ENCODE assay signal across 22 mouse cellular contexts in genomic region chr12:29854151-29854585, GRCm38 (mm10).
DNase-seq lines count a peak whose midpoint lies in the region; ATAC-seq and TF ChIP-seq lines count a peak whose summit lies in the region.
"Had no signal": no experiment of that assay in that cellular context is flagged by ENCODE, and none has a peak within 500 bp of the region (broad histone marks: within the 10 kb centered on the region; RNA-seq: fewer than 3 reads in every experiment).

No protein-coding gene starts in this region.

- H3K9ac ChIP-seq in forebrain, embryonic 12.5 days: no peak overlapping the region
- no peak overlapping the region for H3K9ac ChIP-seq in forebrain, embryonic 11.5 days (ENCODE audit: low read length)
- no peak overlapping the region for H3K9ac ChIP-seq in hindbrain, postnatal 0 days (replicated peaks; ENCODE audit: low read length)
- H3K9ac ChIP-seq in hindbrain, embryonic 12.5 days: no peak overlapping the region
- no peak overlapping the region for H3K9ac ChIP-seq in neural tube, embryonic 15.5 days (replicated peaks)
- H3K9ac ChIP-seq: liver, postnatal 0 days had no signal

- H3K27ac ChIP-seq in forebrain, embryonic 12.5 days: 0 out of 2 replicates have a peak overlapping the region, but pooled peaks have one; percentile 36
- H3K27ac ChIP-seq in forebrain, embryonic 11.5 days (ENCODE audit: low read depth, low read length): no peak overlapping the region
- no peak overlapping the region for H3K27ac ChIP-seq in hindbrain, postnatal 0 days
- H3K27ac ChIP-seq in hindbrain, embryonic 12.5 days: no peak overlapping the region
- H3K27ac ChIP-seq in neural tube, embryonic 15.5 days (replicated peaks): peak overlapping the region; percentile 41; the same call in 1 of the 2 replicates
- H3K27ac ChIP-seq: limb, embryonic 10.5 days; midbrain, embryonic 10.5 days had no signal

- peaks cover 7% of the 10 kb centered on the region; the same call in 1 of the 2 replicates for H3K27me3 ChIP-seq in forebrain, embryonic 12.5 days
- no peaks in the 10 kb centered on the region for H3K27me3 ChIP-seq in forebrain, embryonic 11.5 days (ENCODE audit: control insufficient read depth, insufficient read depth, low read length)
- no peaks in the 10 kb centered on the region for H3K27me3 ChIP-seq in hindbrain, postnatal 0 days (ENCODE audit: insufficient read depth, low read length)
- H3K27me3 ChIP-seq in hindbrain, embryonic 12.5 days: no peaks in the 10 kb centered on the region
- no peaks in the 10 kb centered on the region for H3K27me3 ChIP-seq in neural tube, embryonic 15.5 days (replicated peaks)

- TF ChIP-seq CTCF in hindbrain, postnatal 0 days (IDR thresholded peaks at IDR 0.05; ENCODE audit: low read depth): no peak

- H3K4me1 ChIP-seq in forebrain, embryonic 12.5 days: no peaks in the 10 kb centered on the region
- H3K4me1 ChIP-seq in forebrain, embryonic 11.5 days (replicated peaks; ENCODE audit: control insufficient read depth, insufficient read depth, low read length): no peaks in the 10 kb centered on the region
- no peaks in the 10 kb centered on the region for H3K4me1 ChIP-seq in hindbrain, postnatal 0 days (ENCODE audit: insufficient read depth, low read length)
- no peaks in the 10 kb centered on the region for H3K4me1 ChIP-seq in hindbrain, embryonic 12.5 days
- H3K4me1 ChIP-seq in neural tube, embryonic 15.5 days: peaks cover 5% of the 10 kb centered on the region; the same call in 1 of the 2 replicates
- H3K4me1 ChIP-seq: limb, embryonic 10.5 days; midbrain, embryonic 10.5 days had no signal

- 71% methylated on average over 9 of the region's 9 CpGs for WGBS in forebrain, embryonic 12.5 days
- 89% methylated on average over 9 of the region's 9 CpGs for WGBS in forebrain, embryonic 11.5 days
- 55% methylated on average over 9 of the region's 9 CpGs for WGBS in hindbrain, postnatal 0 days
- WGBS in hindbrain, embryonic 12.5 days: 85% methylated on average over 9 of the region's 9 CpGs
- 68% methylated on average over 9 of the region's 9 CpGs for WGBS in neural tube, embryonic 15.5 days

- DNase-seq in forebrain, embryonic 11.5 days (ENCODE audit: low spot score): no peak
- peak; percentile 55 for DNase-seq in hindbrain, postnatal 0 days (ENCODE audit: low spot score)
- DNase-seq in neural tube, embryonic 10.5 days (ENCODE audit: extremely low spot score, low spot score): no peak
- DNase-seq in gonadal fat pad, adult 2 months (ENCODE audit: low read depth): peak; percentile 8
- DNase-seq: adrenal gland, postnatal 14 days; cerebellum, adult 11-12 months; cerebellum, postnatal 36 days; gastrocnemius, postnatal 14 days; kidney, adult 2 months; kidney, postnatal 10 days; liver, postnatal 0 days; right cerebral cortex, postnatal 14 days; spleen, adult 18-20 months had no signal

- no peak for ATAC-seq in forebrain, embryonic 12.5 days (ENCODE audit: low FRiP score)
- no peak for ATAC-seq in forebrain, embryonic 11.5 days (replicated peaks; ENCODE audit: low FRiP score)
- peak; percentile 21; the same call in 1 of the 2 replicates for ATAC-seq in hindbrain, postnatal 0 days
- ATAC-seq in hindbrain, embryonic 12.5 days (ENCODE audit: low FRiP score): no peak
- ATAC-seq in neural tube, embryonic 15.5 days (ENCODE audit: low FRiP score): no peak
- no peak for ATAC-seq in megakaryocyte progenitor cell, adult 5-6 weeks (replicated peaks; ENCODE audit: poor library complexity)
- ATAC-seq: inflammation-experienced regulatory T-cells, adult 6 months; liver, postnatal 0 days had no signal

- H3K36me3 ChIP-seq in forebrain, embryonic 12.5 days (replicated peaks): no peaks in the 10 kb centered on the region; the same call in 1 of the 2 replicates
- H3K36me3 ChIP-seq in forebrain, embryonic 11.5 days (ENCODE audit: control insufficient read depth, insufficient read depth, low read length): no peaks in the 10 kb centered on the region
- peaks cover 9% of the 10 kb centered on the region; the same call in 1 of the 2 replicates for H3K36me3 ChIP-seq in hindbrain, postnatal 0 days (ENCODE audit: insufficient read depth, low read length)
- 0 out of 2 replicates have a peak, but pooled peaks cover 10% of the 10 kb centered on the region for H3K36me3 ChIP-seq in hindbrain, embryonic 12.5 days
- H3K36me3 ChIP-seq in neural tube, embryonic 15.5 days: peaks cover 64% of the 10 kb centered on the region
- H3K36me3 ChIP-seq: G1E; limb, embryonic 10.5 days; midbrain, embryonic 10.5 days had no signal

- no peak overlapping the region for H3K4me3 ChIP-seq in forebrain, embryonic 12.5 days (replicated peaks)
- H3K4me3 ChIP-seq in forebrain, embryonic 11.5 days (ENCODE audit: low read depth, low read length): no peak overlapping the region
- no peak overlapping the region for H3K4me3 ChIP-seq in hindbrain, postnatal 0 days (ENCODE audit: low read length)
- H3K4me3 ChIP-seq in hindbrain, embryonic 12.5 days: no peak overlapping the region
- H3K4me3 ChIP-seq in neural tube, embryonic 15.5 days (replicated peaks): no peak overlapping the region
- H3K4me3 ChIP-seq: limb, embryonic 10.5 days; midbrain, embryonic 10.5 days had no signal

- no peak overlapping the region for H3K4me2 ChIP-seq in forebrain, embryonic 12.5 days
- H3K4me2 ChIP-seq in forebrain, embryonic 11.5 days (ENCODE audit: low read depth, low read length, severe bottlenecking): no peak overlapping the region
- H3K4me2 ChIP-seq in hindbrain, postnatal 0 days (ENCODE audit: low read depth, low read length): no peak overlapping the region
- no peak overlapping the region for H3K4me2 ChIP-seq in hindbrain, embryonic 12.5 days (replicated peaks)
- H3K4me2 ChIP-seq in neural tube, embryonic 15.5 days: no peak overlapping the region
- H3K4me2 ChIP-seq: heart, embryonic 11.5 days had no signal

- no peaks in the 10 kb centered on the region for H3K9me3 ChIP-seq in forebrain, embryonic 12.5 days
- no peaks in the 10 kb centered on the region for H3K9me3 ChIP-seq in forebrain, embryonic 11.5 days (ENCODE audit: control insufficient read depth, low read length)
- H3K9me3 ChIP-seq in hindbrain, postnatal 0 days (ENCODE audit: low read length): no peaks in the 10 kb centered on the region
- no peaks in the 10 kb centered on the region for H3K9me3 ChIP-seq in hindbrain, embryonic 12.5 days (replicated peaks)
- H3K9me3 ChIP-seq in neural tube, embryonic 15.5 days (replicated peaks): no peaks in the 10 kb centered on the region
- H3K9me3 ChIP-seq: limb, embryonic 10.5 days; midbrain, embryonic 10.5 days had no signal

Comparison
In these comparisons a context has a peak if more than half of its experiments do, and no peak if none do; other contexts are left out.
1. H3K27ac ChIP-seq: peak in forebrain, embryonic 12.5 days (single experiment) and neural tube, embryonic 15.5 days (single experiment); none in forebrain, embryonic 11.5 days (single experiment), hindbrain, postnatal 0 days (single experiment) and hindbrain, embryonic 12.5 days (single experiment).
2. DNase-seq: peak in hindbrain, postnatal 0 days (single experiment) and gonadal fat pad, adult 2 months (single experiment); none in forebrain, embryonic 11.5 days (single experiment) and neural tube, embryonic 10.5 days (single experiment).